Mouse (Mus musculus): ENCODE results near the gene Sbp. TPM values are rescaled to one million over a fixed set of nuclear protein-coding genes. Genes with fewer than 3 reads are reported as not detected.

Sbp gene
- polyA plus RNA-seq, 1 experiment from 2014 or later, result not detected

DNA sequence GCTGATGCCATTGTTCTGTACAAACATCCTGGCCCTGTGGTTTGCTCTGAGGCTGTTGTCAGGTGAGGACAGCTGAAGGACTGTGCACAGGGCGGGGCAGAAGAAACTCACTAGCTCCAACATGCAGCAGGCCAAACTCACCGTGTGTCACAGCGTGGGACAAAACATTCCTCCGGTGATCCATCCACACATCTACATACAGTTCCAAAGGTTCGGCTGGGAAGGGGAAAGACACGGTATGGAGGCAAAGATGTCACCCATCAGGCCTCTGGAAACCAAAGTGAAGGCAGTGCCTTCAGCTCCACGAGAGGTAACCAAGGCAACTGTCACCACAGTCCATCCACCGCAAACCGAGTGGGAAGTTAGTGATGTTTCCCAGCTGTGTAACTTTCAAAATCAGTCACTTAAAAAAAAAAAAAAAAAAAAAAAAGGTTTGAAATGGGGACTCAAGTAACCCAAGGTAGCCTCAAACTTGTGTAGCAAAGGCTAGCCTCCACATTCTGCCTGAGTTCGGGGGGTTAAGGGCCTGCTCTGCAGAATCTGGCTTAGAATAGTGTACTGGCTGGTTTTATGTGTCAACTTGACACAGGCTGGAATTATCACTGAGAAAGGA, 38.9 kb downstream of the Sbp start, which contains the start of gene Prss30:
Prss30 (minus strand) TSS at position 270 of the 613 bp plus-strand sequence.
- no peaks in the 10 kb centered on the region for H3K4me1 ChIP-seq (ENCODE audit: control insufficient read depth, insufficient read depth, low read length)
- 84% methylated on average over 10 of the region's 10 CpGs for WGBS
- no peak within 1 kb of the TSS for H3K4me3 ChIP-seq (ENCODE audit: low read depth, low read length)
- H3K9ac ChIP-seq (ENCODE audit: low read depth, low read length), result no peak within 1 kb of the TSS
- no peak for ATAC-seq
- no peak within 1 kb of the TSS for H3K27ac ChIP-seq (ENCODE audit: low read length)
- H3K9me3 ChIP-seq (replicated peaks; ENCODE audit: control insufficient read depth, low read length, poor library complexity, severe bottlenecking), result no peaks in the 10 kb centered on the region
- H3K36me3 ChIP-seq (ENCODE audit: control insufficient read depth, insufficient read depth, low read length), result no peaks in the 10 kb centered on the region
- no peak within 1 kb of the TSS for H3K4me2 ChIP-seq (ENCODE audit: low read length)
- H3K27me3 ChIP-seq (ENCODE audit: control insufficient read depth, insufficient read depth, low read depth, low read length), result no peaks in the 10 kb centered on the region

GRCm38 (mm10) chr17:23982912-23983311, 41.4 kb downstream of the Sbp start:
- H3K4me1 ChIP-seq (ENCODE audit: control insufficient read depth, insufficient read depth, low read length), result no peaks in the 10 kb centered on the region
- no peaks in the 10 kb centered on the region for H3K9me3 ChIP-seq (replicated peaks; ENCODE audit: control insufficient read depth, low read length, poor library complexity, severe bottlenecking)
- WGBS, result 65% methylated on average over 4 of the region's 4 CpGs
- no peak overlapping the region for H3K27ac ChIP-seq (ENCODE audit: low read length)
- H3K36me3 ChIP-seq (ENCODE audit: control insufficient read depth, insufficient read depth, low read length), result no peaks in the 10 kb centered on the region
- no peaks in the 10 kb centered on the region for H3K27me3 ChIP-seq (ENCODE audit: control insufficient read depth, insufficient read depth, low read depth, low read length)
- H3K9ac ChIP-seq (ENCODE audit: low read depth, low read length), result no peak overlapping the region
- no peak overlapping the region for H3K4me3 ChIP-seq (ENCODE audit: low read depth, low read length)
- ATAC-seq, result no peak
- H3K4me2 ChIP-seq (ENCODE audit: low read length), result no peak overlapping the region

DNA sequence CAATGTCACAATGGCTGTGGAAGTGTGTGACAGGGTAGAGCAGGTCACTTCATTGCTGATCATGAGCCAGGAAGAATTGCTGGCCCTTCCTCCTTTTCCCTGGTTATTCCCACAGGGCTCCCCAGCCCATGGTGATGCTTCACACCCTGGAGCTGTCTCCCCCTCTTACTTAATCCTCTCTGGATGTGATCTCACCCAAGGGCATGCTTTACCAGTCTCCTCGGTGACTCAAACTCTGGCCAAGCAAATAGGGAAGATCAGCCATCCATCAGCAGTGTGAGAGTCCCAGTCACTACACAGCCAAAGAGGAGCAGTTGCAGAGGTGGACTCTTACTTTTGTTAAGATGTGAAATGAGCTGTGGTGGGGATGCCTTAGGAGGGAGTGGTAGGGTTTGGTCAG, 43.5 kb downstream of the Sbp start:
- WGBS, result 78% methylated on average over 1 of the region's 1 CpGs
- Histone ChIP-seq H3K27me3 (ENCODE audit: control insufficient read depth, insufficient read depth, low read depth, low read length) (no peaks in the 10 kb centered on the region), H3K9ac (ENCODE audit: low read depth, low read length) (no peak overlapping the region), H3K9me3 (replicated peaks; ENCODE audit: control insufficient read depth, low read length, poor library complexity, severe bottlenecking) (no peaks in the 10 kb centered on the region), H3K27ac (ENCODE audit: low read length) (no peak overlapping the region), H3K4me3 (ENCODE audit: low read depth, low read length) (no peak overlapping the region), H3K36me3 (ENCODE audit: control insufficient read depth, insufficient read depth, low read length) (no peaks in the 10 kb centered on the region), H3K4me1 (ENCODE audit: control insufficient read depth, insufficient read depth, low read length) (no peaks in the 10 kb centered on the region), H3K4me2 (ENCODE audit: low read length) (no peak overlapping the region)
- ATAC-seq, result no peak

GRCm38 (mm10) chr17:23989802-23990201, 48.3 kb downstream of the Sbp start:
- no peak overlapping the region for H3K4me2 ChIP-seq (ENCODE audit: low read length)
- H3K9ac ChIP-seq (ENCODE audit: low read depth, low read length), result no peak overlapping the region
- no peaks in the 10 kb centered on the region for H3K27me3 ChIP-seq (ENCODE audit: control insufficient read depth, insufficient read depth, low read depth, low read length)
- H3K4me1 ChIP-seq (ENCODE audit: control insufficient read depth, insufficient read depth, low read length), result peaks cover 6% of the 10 kb centered on the region; the same call in 1 of the 2 replicates
- no peaks in the 10 kb centered on the region for H3K36me3 ChIP-seq (ENCODE audit: control insufficient read depth, insufficient read depth, low read length)
- H3K9me3 ChIP-seq (replicated peaks; ENCODE audit: control insufficient read depth, low read length, poor library complexity, severe bottlenecking), result no peaks in the 10 kb centered on the region
- 40% methylated on average over 2 of the region's 2 CpGs for WGBS
- no peak for ATAC-seq
- H3K4me3 ChIP-seq (ENCODE audit: low read depth, low read length), result no peak overlapping the region
- H3K27ac ChIP-seq (ENCODE audit: low read length), result no peak overlapping the region

GRCm38 (mm10) chr17:23992789-23993553, 51.5 kb downstream of the Sbp start:
- peak; percentile 79 for ATAC-seq

DNA sequence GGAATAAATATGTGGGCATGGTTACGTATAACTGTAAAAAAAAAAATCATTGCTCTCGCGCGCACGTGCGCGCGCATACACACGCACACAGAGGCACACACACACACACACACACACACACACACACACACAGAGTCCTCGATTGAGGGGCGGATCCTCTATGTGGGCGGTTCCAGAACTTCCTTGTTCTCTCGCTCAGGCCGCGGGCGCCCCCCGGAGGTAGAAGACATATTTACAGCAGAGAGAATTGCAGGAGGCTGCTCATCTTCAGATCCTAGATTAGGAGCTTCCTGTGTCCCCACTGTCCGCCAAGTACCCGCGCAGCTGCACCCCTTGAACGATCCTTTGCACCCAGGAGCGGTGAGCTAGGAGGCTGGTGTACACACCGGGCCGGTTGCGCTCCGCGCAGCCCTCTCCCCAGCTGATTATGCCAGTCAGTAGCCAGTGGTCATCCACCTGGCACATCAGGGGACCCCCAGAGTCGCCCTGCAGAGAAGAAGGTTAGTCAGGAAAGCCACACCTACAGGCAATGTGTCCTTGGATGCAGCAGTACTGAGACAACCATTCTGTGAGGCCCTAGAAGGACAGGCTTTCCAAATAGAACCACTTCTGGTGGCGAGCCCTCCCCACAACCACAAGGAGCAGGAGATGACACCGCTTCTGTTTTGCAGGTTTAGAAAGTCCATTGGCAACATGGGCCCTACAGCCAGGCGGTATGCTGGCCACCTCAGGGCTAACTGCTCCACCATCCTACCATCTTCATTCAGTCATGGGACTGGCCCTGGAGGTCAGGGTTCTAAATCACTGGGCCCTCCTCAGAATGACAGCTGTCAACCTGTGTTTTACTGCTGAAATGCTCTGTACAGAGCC, 52.3 kb downstream of the Sbp start:
- peak overlapping the region; percentile 33 for H3K4me3 ChIP-seq (ENCODE audit: low read depth, low read length)
- ATAC-seq, result peak; percentile 86
- H3K27ac ChIP-seq (ENCODE audit: low read length), result peak overlapping the region; percentile 59
- H3K4me2 ChIP-seq (ENCODE audit: low read length), result peak overlapping the region; percentile 74
- no peaks in the 10 kb centered on the region for H3K9me3 ChIP-seq (replicated peaks; ENCODE audit: control insufficient read depth, low read length, poor library complexity, severe bottlenecking)
- H3K9ac ChIP-seq (ENCODE audit: low read depth, low read length), result peak overlapping the region; percentile 80
- peaks cover 6% of the 10 kb centered on the region; the same call in 1 of the 2 replicates for H3K4me1 ChIP-seq (ENCODE audit: control insufficient read depth, insufficient read depth, low read length)
- no peaks in the 10 kb centered on the region for H3K27me3 ChIP-seq (ENCODE audit: control insufficient read depth, insufficient read depth, low read depth, low read length)
- 10% methylated on average over 31 of the region's 31 CpGs for WGBS
- no peaks in the 10 kb centered on the region for H3K36me3 ChIP-seq (ENCODE audit: control insufficient read depth, insufficient read depth, low read length)

More at GRCm38 (mm10) chr17:23992789-23993553, 51.5 kb downstream of the Sbp start:
- H3K4me1 ChIP-seq (ENCODE audit: control insufficient read depth, insufficient read depth, low read length), result peaks cover 6% of the 10 kb centered on the region; the same call in 1 of the 2 replicates
- H3K4me2 ChIP-seq (ENCODE audit: low read length), result peak overlapping the region; percentile 74
- peak overlapping the region; percentile 80; the same call in 1 of the 2 replicates for H3K9ac ChIP-seq (ENCODE audit: low read depth, low read length)
- no peaks in the 10 kb centered on the region for H3K9me3 ChIP-seq (replicated peaks; ENCODE audit: control insufficient read depth, low read length, poor library complexity, severe bottlenecking)
- peak overlapping the region; percentile 23; the same call in 1 of the 2 replicates for H3K27ac ChIP-seq (ENCODE audit: low read length)
- H3K27me3 ChIP-seq (ENCODE audit: control insufficient read depth, insufficient read depth, low read depth, low read length), result no peaks in the 10 kb centered on the region
- 71% methylated on average over 9 of the region's 9 CpGs for WGBS
- peak overlapping the region; percentile 33 for H3K4me3 ChIP-seq (ENCODE audit: low read depth, low read length)
- H3K36me3 ChIP-seq (ENCODE audit: control insufficient read depth, insufficient read depth, low read length), result no peaks in the 10 kb centered on the region

- 0 out of 2 replicates have a peak, but pooled peaks have one; percentile 12 for ATAC-seq
- no peak overlapping the region for H3K4me2 ChIP-seq (ENCODE audit: low read length)
- WGBS, result 76% methylated on average over 7 of the region's 7 CpGs
- no peak overlapping the region for H3K27ac ChIP-seq (ENCODE audit: low read length)
- H3K4me1 ChIP-seq (ENCODE audit: control insufficient read depth, insufficient read depth, low read length), result peaks cover 6% of the 10 kb centered on the region; the same call in 1 of the 2 replicates
- H3K27me3 ChIP-seq (ENCODE audit: control insufficient read depth, insufficient read depth, low read depth, low read length), result no peaks in the 10 kb centered on the region
- no peak overlapping the region for H3K9ac ChIP-seq (ENCODE audit: low read depth, low read length)
- H3K9me3 ChIP-seq (replicated peaks; ENCODE audit: control insufficient read depth, low read length, poor library complexity, severe bottlenecking), result no peaks in the 10 kb centered on the region
- H3K4me3 ChIP-seq (ENCODE audit: low read depth, low read length), result no peak overlapping the region
- H3K36me3 ChIP-seq (ENCODE audit: control insufficient read depth, insufficient read depth, low read length), result no peaks in the 10 kb centered on the region
Observed at GRCm38 (mm10) chr17:23994667-23995066, 53.2 kb downstream of the Sbp start.
